Mouse (Mus musculus) embryonic facial prominence, embryonic 11.5 days (tissue): ENCODE data around the gene Arg1. TPM values are rescaled to one million over a fixed set of nuclear protein-coding genes. Genes with fewer than 3 reads are reported as not detected.

Source experiments
- ATAC-seq: fragments of 200-750 bp; cut with Nextera tagmentation; replicated peaks from 2 replicates; pipeline ENCODE4 v1.8.0; 2017; ENCODE audit warnings: low read depth; ENCODE audit not compliant: insufficient number of reproducible peaks, low FRiP score, low TSS enrichment
- DNase-seq: peaks from one replicate; pipeline ENCODE4 v3.0.0-alpha.2; 2015; ENCODE audit warnings: low spot score
- H3K27ac ChIP-seq: fragments of 300-500 bp; sonication (generic); replicated peaks from 2 replicates; pipeline ENCODE4 v1.5.1; 2014; ENCODE audit warnings: mild to moderate bottlenecking, low read depth, low read length, control low read depth
- H3K27me3 ChIP-seq: fragments of 300-500 bp; sonication (generic); 2 replicates; pipeline ENCODE4 v1.6.1; 2014; ENCODE audit warnings: mild to moderate bottlenecking, low read length, moderate library complexity, mixed read lengths; ENCODE audit not compliant: control insufficient read depth, insufficient read depth
- H3K36me3 ChIP-seq: fragments of 300-500 bp; sonication (generic); replicated peaks from 2 replicates; pipeline ENCODE4 v1.6.1; 2014; ENCODE audit warnings: low read depth, mild to moderate bottlenecking, low read length, moderate library complexity, mixed read lengths; ENCODE audit not compliant: control insufficient read depth, insufficient read depth
- H3K4me1 ChIP-seq: fragments of 300-500 bp; sonication (generic); 2 replicates; pipeline ENCODE4 v1.6.1; 2014; ENCODE audit warnings: low read length, mixed read lengths; ENCODE audit not compliant: control insufficient read depth, insufficient read depth
- H3K4me2 ChIP-seq: fragments of 300-500 bp; sonication (generic); 2 replicates; pipeline ENCODE4 v1.6.1; 2014; ENCODE audit warnings: low read depth, mild to moderate bottlenecking, control low read depth, low read length, moderate library complexity
- H3K4me3 ChIP-seq: fragments of 300-500 bp; sonication (generic); 2 replicates; pipeline ENCODE4 v1.5.1; 2014; ENCODE audit warnings: low read depth, low read length, control low read depth
- H3K9ac ChIP-seq: fragments of 300-500 bp; sonication (generic); replicated peaks from 2 replicates; pipeline ENCODE4 v1.6.1; 2014; ENCODE audit warnings: mild to moderate bottlenecking, control low read depth, low read length
- H3K9me3 ChIP-seq: fragments of 300-500 bp; sonication (generic); replicated peaks from 2 replicates; pipeline ENCODE4 v1.6.1; 2016; ENCODE audit warnings: mild to moderate bottlenecking, low read length, inconsistent platforms, mixed read lengths; ENCODE audit not compliant: control insufficient read depth
- WGBS: fragments of 180-500 bp; shearing (Covaris S2); extraction: QIAGEN DNeasy Blood & Tissue Kit; methylation state at CpG from one replicate; pipeline ENCODE4 v1.1.7; 2014; 5-methylcytosine and 5-hydroxymethylcytosine counted together
- microRNA-seq: library from miRNA; unstranded; fragments of <30 nt; microRNA quantifications from one replicate; pipeline ENCODE4, GENCODE M21; 2016; ENCODE audit warnings: borderline number of aligned reads
- polyA plus RNA-seq: library from polyadenylated mRNA; unstranded; fragments of >200 nt; fragmentation: Nextera tagmentation; extraction: Ambion mirVana; gene quantifications from 2 replicates; pipeline ENCODE4 v1.2.1, GENCODE M21; 2014

The Arg1 gene
- polyA plus RNA-seq, 1 experiment from 2014 or later: 8.6 TPM

DNA sequence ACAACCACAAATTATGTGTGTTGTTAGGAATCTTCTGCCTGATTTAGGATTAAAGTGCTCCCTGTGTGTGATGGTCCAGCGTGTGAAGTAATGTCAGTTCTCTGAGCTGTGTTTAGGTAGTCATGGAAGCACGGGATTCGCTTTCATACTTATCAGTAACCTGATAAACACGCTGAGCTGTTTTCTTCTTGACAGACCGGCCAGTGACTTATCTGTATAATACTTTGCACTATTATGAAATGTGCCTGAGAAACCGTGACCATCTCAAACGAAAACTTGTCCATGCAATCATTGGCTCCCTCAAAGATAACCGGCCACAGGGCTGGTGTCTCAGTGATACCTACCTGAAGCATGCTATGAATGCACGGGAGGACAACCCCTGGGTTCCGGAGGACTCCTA lies 21.7 kb downstream of the Arg1 start:
- H3K27ac ChIP-seq: no peak overlapping the region
- no peaks in the 10 kb centered on the region for H3K9me3 ChIP-seq
- H3K4me1 ChIP-seq: no peaks in the 10 kb centered on the region
- no peak overlapping the region for H3K4me2 ChIP-seq
- no peaks in the 10 kb centered on the region for H3K27me3 ChIP-seq
- ATAC-seq: no peak
- WGBS: 94% methylated on average over 10 of the region's 10 CpGs
- H3K9ac ChIP-seq: no peak overlapping the region
- DNase-seq: no peak
- peaks cover 9% of the 10 kb centered on the region for H3K36me3 ChIP-seq
- no peak overlapping the region for H3K4me3 ChIP-seq

GRCm38 (mm10) chr10:24895927-24896326 lies 31.4 kb downstream of the Arg1 start:
- H3K4me1 ChIP-seq: no peaks in the 10 kb centered on the region
- H3K36me3 ChIP-seq: peaks cover 3% of the 10 kb centered on the region
- no peaks in the 10 kb centered on the region for H3K27me3 ChIP-seq
- no peak for DNase-seq
- H3K4me2 ChIP-seq: no peak overlapping the region
- no peaks in the 10 kb centered on the region for H3K9me3 ChIP-seq
- no peak overlapping the region for H3K9ac ChIP-seq
- H3K27ac ChIP-seq: no peak overlapping the region
- H3K4me3 ChIP-seq: no peak overlapping the region
- no peak for ATAC-seq
- 84% methylated on average over 8 of the region's 8 CpGs for WGBS

DNA sequence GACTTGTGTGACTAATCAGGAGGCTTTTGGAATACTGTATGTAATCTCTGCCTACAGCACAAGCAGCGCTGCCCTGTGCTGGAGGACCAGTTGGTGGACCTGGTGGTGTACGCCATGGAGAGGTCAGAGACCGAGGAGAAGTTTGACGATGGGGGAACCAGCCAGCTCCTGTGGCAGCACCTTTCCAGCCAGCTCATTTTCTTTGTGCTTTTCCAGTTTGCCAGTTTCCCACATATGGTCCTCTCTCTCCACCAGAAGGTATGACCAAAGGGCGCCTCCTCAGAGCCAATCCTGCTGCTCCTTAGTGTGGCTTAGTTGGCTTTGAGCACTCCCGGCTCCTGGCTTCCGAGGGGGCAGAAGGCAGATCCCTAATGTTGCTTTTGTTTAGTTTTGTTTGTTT lies 38.9 kb downstream of the Arg1 start:
- H3K36me3 ChIP-seq: no peaks in the 10 kb centered on the region; the same call in 1 of the 2 replicates
- no peak for ATAC-seq
- 96% methylated on average over 7 of the region's 7 CpGs for WGBS

GRCm38 (mm10) chr10:24886008-24886407 lies 41.3 kb downstream of the Arg1 start:
- H3K4me3 ChIP-seq: no peak overlapping the region
- ATAC-seq: no peak
- no peaks in the 10 kb centered on the region for H3K27me3 ChIP-seq
- WGBS: 80% methylated on average over 9 of the region's 9 CpGs
- H3K9ac ChIP-seq: no peak overlapping the region
- peak; percentile 57 for DNase-seq
- no peaks in the 10 kb centered on the region for H3K4me1 ChIP-seq
- no peaks in the 10 kb centered on the region for H3K9me3 ChIP-seq
- no peak overlapping the region for H3K27ac ChIP-seq
- H3K4me2 ChIP-seq: no peak overlapping the region
- H3K36me3 ChIP-seq: no peaks in the 10 kb centered on the region; the same call in none of the 2 replicates

More for the DNA sequence above, 38.9 kb downstream of the Arg1 start:
- Histone ChIP-seq H3K4me3 (no peak overlapping the region), H3K4me2 (no peak overlapping the region), H3K4me1 (no peaks in the 10 kb centered on the region), H3K9ac (no peak overlapping the region), H3K9me3 (no peaks in the 10 kb centered on the region), H3K27ac (no peak overlapping the region), H3K27me3 (no peaks in the 10 kb centered on the region)
- no peak for DNase-seq

DNA sequence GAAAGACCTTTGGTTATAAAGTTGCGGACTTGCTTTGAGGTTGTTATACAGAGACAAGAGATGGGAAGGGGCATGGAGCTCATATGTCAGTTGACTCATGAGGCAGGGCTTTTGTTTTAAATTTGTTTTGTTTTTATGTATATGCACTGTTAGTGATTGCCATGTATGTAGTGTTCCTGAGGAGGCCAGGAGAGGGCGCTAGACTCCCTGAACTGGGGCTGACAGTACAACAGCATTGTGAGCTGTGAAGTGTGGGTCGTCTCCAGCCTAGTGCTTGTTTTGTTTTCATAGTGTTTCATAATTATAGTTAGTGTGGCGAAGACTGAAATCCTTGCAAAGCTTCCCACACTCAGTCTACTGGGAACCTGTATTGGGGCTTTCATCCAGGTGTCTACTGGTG lies 53.7 kb downstream of the Arg1 start:
- ATAC-seq: no peak
- Histone ChIP-seq H3K9me3 (no peaks in the 10 kb centered on the region), H3K9ac (no peak overlapping the region), H3K4me3 (no peak overlapping the region), H3K36me3 (peaks cover 6% of the 10 kb centered on the region), H3K4me2 (no peak overlapping the region), H3K27me3 (no peaks in the 10 kb centered on the region), H3K27ac (no peak overlapping the region), H3K4me1 (no peaks in the 10 kb centered on the region)
- no peak for DNase-seq
- WGBS: 86% methylated on average over 4 of the region's 4 CpGs

DNA sequence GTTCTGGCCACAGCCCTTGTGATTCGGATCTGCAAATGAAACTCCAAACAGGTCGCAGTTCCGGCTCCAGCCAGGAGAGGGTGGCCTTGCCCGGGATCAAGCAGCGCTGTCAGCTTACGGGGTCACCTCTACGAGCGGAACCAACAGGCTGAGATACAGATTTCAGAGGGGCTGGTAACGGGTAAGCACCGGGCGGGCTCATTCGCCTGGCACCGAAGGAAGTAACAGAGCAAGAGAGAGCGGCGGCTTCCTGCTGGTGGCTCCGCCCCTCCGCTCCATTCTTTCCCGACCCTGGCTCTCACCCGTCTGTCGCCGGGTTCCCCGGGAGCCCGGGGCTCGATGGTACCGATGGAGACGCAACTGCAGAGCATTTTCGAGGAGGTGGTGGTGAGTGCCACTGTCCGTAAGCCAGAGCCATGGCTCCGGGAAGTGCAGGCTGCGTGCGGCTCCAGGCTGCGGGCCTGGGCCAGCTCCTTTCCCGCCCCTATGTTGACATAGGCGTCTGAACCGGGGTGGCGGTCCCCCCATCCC lies 57.5 kb downstream of the Arg1 start, which contains the start of gene Med23:
TSS of gene Med23 (plus strand) at position 227 of the 531 bp plus-strand sequence.
- H3K4me2 ChIP-seq: peak within 1 kb of the TSS; percentile 58
- no peaks in the 10 kb centered on the region for H3K27me3 ChIP-seq
- peak within 1 kb of the TSS; percentile 83 for H3K9ac ChIP-seq
- peak within 1 kb of the TSS; percentile 73 for H3K4me3 ChIP-seq
- peak; percentile 99 for ATAC-seq
- WGBS: under 1% methylated on average over 36 of the region's 36 CpGs
- H3K4me1 ChIP-seq: no peaks in the 10 kb centered on the region
- H3K36me3 ChIP-seq: peaks cover 3% of the 10 kb centered on the region; the same call in 1 of the 2 replicates
- DNase-seq: peak; percentile 97
- H3K27ac ChIP-seq: no peak within 1 kb of the TSS
- H3K9me3 ChIP-seq: no peaks in the 10 kb centered on the region

Small RNA genes within 50 kb of the gene (microRNA-seq; reads per million reads assigned to microRNA genes)
- not detected for gene Mir6905

Other genes starting within 250 kb of the Arg1 start
- 0.68 and 1.4 TPM in 2 replicates for gene Enpp1, start 215.3 kb downstream of the Arg1 start, polyA plus RNA-seq
- 9.2 and 10.4 TPM in 2 replicates for gene Enpp3, start 84.7 kb downstream of the Arg1 start, polyA plus RNA-seq
- 31.4 and 35.6 TPM in 2 replicates for gene Med23, start 57.5 kb downstream of the Arg1 start, polyA plus RNA-seq